ENCODE assay signal across 13 mouse cellular contexts in genomic region chrX:167321233-167321806, GRCm38 (mm10). TPM values are rescaled to one million over a fixed set of nuclear protein-coding genes. Genes with fewer than 3 reads are reported as not detected.
"Had no signal": no experiment of that assay in that cellular context is flagged by ENCODE, and none has a peak within 500 bp of the region (broad histone marks: within the 10 kb centered on the region; RNA-seq: fewer than 3 reads in every experiment).

No protein-coding gene starts in this region.

- H3K36me3 ChIP-seq: limb, embryonic 10.5 days; liver, embryonic 15.5 days; midbrain, embryonic 12.5 days had no signal

- DNase-seq: kidney, postnatal 25 days; lung, adult 2 months; lung, postnatal 10 days; lung, postnatal 4 days; thymus, postnatal 4 days had no signal

- H3K27me3 ChIP-seq: liver, embryonic 15.5 days had no signal

- H3K4me2 ChIP-seq: liver, embryonic 11.5 days; liver, embryonic 15.5 days; midbrain, embryonic 12.5 days had no signal

- H3K9ac ChIP-seq: liver, embryonic 15.5 days; midbrain, embryonic 12.5 days had no signal

- H3K9me3 ChIP-seq: limb, embryonic 10.5 days; liver, embryonic 15.5 days; midbrain, embryonic 12.5 days had no signal

- H3K27ac ChIP-seq: left cerebral cortex, adult 2 months; limb, embryonic 10.5 days; liver, embryonic 15.5 days; midbrain, embryonic 12.5 days; stomach, postnatal 0 days had no signal

- H3K4me3 ChIP-seq: left cerebral cortex, adult 2 months; limb, embryonic 10.5 days; liver, embryonic 15.5 days; midbrain, embryonic 12.5 days; myocyte had no signal

- H3K4me1 ChIP-seq: limb, embryonic 10.5 days; liver, embryonic 15.5 days had no signal

RNA-seq across cellular contexts. Expression of gene Tlr7, which starts 9.0 kb away (rescaled TPM):
- polyA plus RNA-seq: myocyte had no signal

RNA-seq across cellular contexts. Expression of gene Tlr8, which starts 57.2 kb away (rescaled TPM):
- polyA plus RNA-seq: limb, embryonic 10.5 days; myocyte; neural tube, embryonic 14.5 days had no signal
